Mouse (Mus musculus): ENCODE results near the gene Dennd2d. TPM values are rescaled to one million over a fixed set of nuclear protein-coding genes. Genes with fewer than 3 reads are reported as not detected.

The Dennd2d gene
- total and polyA plus RNA-seq, 3 experiments, result 4.5 to 8.0 TPM; not detected in 1

DNA sequence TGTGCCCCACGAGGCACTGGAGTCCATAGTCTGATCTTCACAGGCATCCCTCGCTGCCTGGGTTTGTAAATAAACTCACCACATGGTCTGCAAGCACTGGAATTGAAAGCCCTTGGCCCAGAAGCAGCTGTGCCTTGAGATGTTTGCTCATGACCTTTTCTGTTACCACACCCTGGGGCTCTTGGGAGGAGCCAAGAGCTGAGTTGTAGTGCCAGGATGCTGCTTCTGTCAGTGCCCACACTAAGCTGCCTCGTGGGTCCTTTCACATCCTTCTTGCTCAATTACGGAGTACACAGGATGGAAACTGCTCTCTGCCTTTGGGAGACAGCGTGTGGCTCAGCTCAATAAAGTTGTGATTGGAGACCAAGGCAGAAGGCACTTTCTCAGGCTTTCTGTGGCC is 3.6 kb downstream of the Dennd2d start:
- no peak for DNase-seq (ENCODE audit: low read depth, low spot score)
- TF ChIP-seq MEF2A (IDR thresholded peaks at IDR 0.05; ENCODE audit: extremely low read depth, insufficient replicate concordance, low read depth, low read length, poor library complexity, severe bottlenecking) (no peak), MAFK (IDR thresholded peaks at IDR 0.05; ENCODE audit: borderline replicate concordance, low read depth, low read length) (no peak), GATA1 (IDR thresholded peaks at IDR 0.05; ENCODE audit: low read depth, low read length) (no peak), EP300 (IDR thresholded peaks at IDR 0.05; ENCODE audit: low read depth in 1 of 2, low read length in 2 of 2) (no peak), ETS1 (IDR thresholded peaks at IDR 0.05; ENCODE audit: low read depth, low read length) (no peak), BHLHE40 (IDR thresholded peaks at IDR 0.05; ENCODE audit: borderline replicate concordance, low read depth, low read length) (no peak), MXI1 (IDR thresholded peaks at IDR 0.05; ENCODE audit: low read depth, low read length) (no peak), ZNF384 (IDR thresholded peaks at IDR 0.05; ENCODE audit: low read depth, low read length) (no peak), MYC (IDR thresholded peaks at IDR 0.05; ENCODE audit: low read depth, low read length) (no peak), ZC3H11A (IDR thresholded peaks at IDR 0.05; ENCODE audit: low read depth, low read length) (no peak), NRF1 (IDR thresholded peaks at IDR 0.05; ENCODE audit: insufficient read depth, low read depth, low read length, poor library complexity, severe bottlenecking) (no peak), RAD21 (IDR thresholded peaks at IDR 0.05; ENCODE audit: low read depth, low read length) (no peak), GABPA (IDR thresholded peaks at IDR 0.05; ENCODE audit: low read depth, low read length) (no peak), POLR2A (IDR thresholded peaks at IDR 0.05; ENCODE audit: control insufficient read depth in 1 of 2, insufficient read depth in 1 of 2, low read depth in 1 of 2, low read length in 2 of 2, poor library complexity in 1 of 2) (no peak), USF2 (IDR thresholded peaks at IDR 0.05; ENCODE audit: borderline replicate concordance in 1 of 2, insufficient read depth in 1 of 2, low read depth in 1 of 2, low read length in 2 of 2) (no peak)
- no peak overlapping the region for H3K27ac ChIP-seq (ENCODE audit: control insufficient read depth, low read depth, low read length)
- H3K4me3 ChIP-seq (ENCODE audit: control insufficient read depth in 1 of 2, insufficient read depth in 1 of 2, low read depth in 2 of 2, low read length in 2 of 2), result no peak overlapping the region
- peaks cover 0 to 8% of the 10 kb centered on the region in 2 experiments; a peak in 2 of 4 replicates for H3K36me3 ChIP-seq (ENCODE audit: control insufficient read depth in 1 of 2, insufficient read depth in 2 of 2, low read length in 2 of 2)
- no peaks in the 10 kb centered on the region; the same call in 1 of the 2 replicates for H3K79me2 ChIP-seq (ENCODE audit: control insufficient read depth, insufficient read depth, low read length, poor library complexity)
- H3K9me3 ChIP-seq (replicated peaks; ENCODE audit: insufficient read depth, low read length), result no peaks in the 10 kb centered on the region
- H3K9ac ChIP-seq (ENCODE audit: control insufficient read depth, low read depth, low read length, poor library complexity, severe bottlenecking), result no peak overlapping the region
- H3K27me3 ChIP-seq (ENCODE audit: control insufficient read depth in 1 of 2, insufficient read depth in 2 of 2, low read length in 2 of 2), result no peaks in the 10 kb centered on the region
- H3K4me1 ChIP-seq (ENCODE audit: control insufficient read depth in 1 of 2, insufficient read depth in 2 of 2, low read length in 2 of 2), result peaks cover 8 to 14% of the 10 kb centered on the region in 2 experiments

DNA sequence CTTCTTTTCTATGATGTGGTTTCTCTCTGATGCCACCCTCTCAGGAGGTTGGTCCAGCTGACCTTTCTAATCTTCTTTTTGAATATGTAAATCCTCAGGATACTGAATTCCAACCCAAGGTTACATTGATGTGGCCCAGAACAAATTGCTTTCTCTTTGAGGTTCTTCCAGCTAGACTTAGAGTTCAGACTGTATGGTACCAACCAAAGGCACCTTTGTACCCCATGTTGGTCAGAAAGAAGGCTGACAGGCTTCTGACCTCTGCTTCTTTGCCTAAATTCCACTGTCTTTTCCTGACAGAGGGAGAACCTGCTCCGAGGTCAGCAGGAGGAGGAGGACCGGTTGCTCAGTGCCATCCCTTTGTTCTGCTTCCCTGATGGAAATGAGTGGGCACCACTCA is 5.3 kb downstream of the Dennd2d start:
- H3K27ac ChIP-seq (ENCODE audit: control insufficient read depth, low read depth, low read length), result no peak overlapping the region
- no peaks in the 10 kb centered on the region for H3K27me3 ChIP-seq (ENCODE audit: control insufficient read depth in 1 of 2, insufficient read depth in 2 of 2, low read length in 2 of 2)
- no peaks in the 10 kb centered on the region for H3K9me3 ChIP-seq (replicated peaks; ENCODE audit: insufficient read depth, low read length)
- peaks cover 12 to 21% of the 10 kb centered on the region in 2 experiments for H3K4me1 ChIP-seq (ENCODE audit: control insufficient read depth in 1 of 2, insufficient read depth in 2 of 2, low read length in 2 of 2)
- no peak for TF ChIP-seq MEF2A (IDR thresholded peaks at IDR 0.05; ENCODE audit: extremely low read depth, insufficient replicate concordance, low read depth, low read length, poor library complexity, severe bottlenecking)
- no peak for TF ChIP-seq MAFK (IDR thresholded peaks at IDR 0.05; ENCODE audit: borderline replicate concordance, low read depth, low read length)
- no peak for TF ChIP-seq E2F4 (IDR thresholded peaks at IDR 0.05; ENCODE audit: borderline replicate concordance, low read depth, low read length)
- TF ChIP-seq CTCF (IDR thresholded peaks at IDR 0.05 in 2 of 3, conservative IDR thresholded peaks at IDR 0.05 in 1 of 3; ENCODE audit: control insufficient read depth in 1 of 3, insufficient read depth in 1 of 3, low read depth in 2 of 3, low read length in 3 of 3, poor library complexity in 1 of 3, severe bottlenecking in 1 of 3), result no peak
- TF ChIP-seq KAT2A (conservative IDR thresholded peaks at IDR 0.05; ENCODE audit: low read depth, low read length), result no peak
- no peak for TF ChIP-seq NELFE (IDR thresholded peaks at IDR 0.05; ENCODE audit: low read depth, low read length)
- H3K4me3 ChIP-seq (ENCODE audit: control insufficient read depth in 1 of 2, insufficient read depth in 1 of 2, low read depth in 2 of 2, low read length in 2 of 2), result no peak overlapping the region
- H3K36me3 ChIP-seq (ENCODE audit: control insufficient read depth in 1 of 2, insufficient read depth in 2 of 2, low read length in 2 of 2), result peaks cover 0 to 12% of the 10 kb centered on the region in 2 experiments; a peak in 2 of 4 replicates
- no peaks in the 10 kb centered on the region; the same call in 1 of the 2 replicates for H3K79me2 ChIP-seq (ENCODE audit: control insufficient read depth, insufficient read depth, low read length, poor library complexity)
- H3K9ac ChIP-seq (ENCODE audit: control insufficient read depth, low read depth, low read length, poor library complexity, severe bottlenecking), result no peak overlapping the region
- no peak for DNase-seq (ENCODE audit: low read depth, low spot score)
